Mouse (Mus musculus) thymus, adult 18-20 months (tissue): ENCODE data around the gene Thbd.
A peak's percentile ranks its signal among the peaks of the same experiment; 100 is the strongest.

Experiments used
- DNase-seq, 2 experiments: peaks; one replicate each; pipeline ENCODE4 v3.0.0; 2022; ENCODE audit warnings: mixed read lengths in 2 of 2

The Thbd gene

DNA sequence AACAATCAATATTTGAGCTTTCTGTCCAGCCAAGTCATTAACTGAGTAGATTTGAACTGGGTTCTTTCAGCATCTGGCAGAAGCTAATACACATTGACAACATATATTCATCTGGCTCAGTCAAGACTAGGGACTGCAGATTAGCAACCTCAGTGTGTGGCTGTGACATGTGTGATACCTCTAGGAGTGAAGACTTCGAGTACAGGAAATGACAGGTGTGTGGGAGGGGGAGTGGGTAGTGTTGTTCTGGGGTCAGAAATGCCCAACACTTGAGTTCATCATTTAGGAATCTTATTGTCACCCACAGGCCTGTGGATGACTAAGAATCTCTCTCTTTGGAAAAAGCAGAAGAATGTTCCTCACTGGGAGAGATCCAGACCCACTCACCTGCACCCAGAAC is 13.1 kb upstream of the Thbd start:
- DNase-seq = no peak

GRCm38 (mm10) chr2:148419776-148420175 is 11.8 kb upstream of the Thbd start:
- no peak for DNase-seq

- no peak for DNase-seq
Measured at GRCm38 (mm10) chr2:148419151-148419550, 11.2 kb upstream of the Thbd start.

GRCm38 (mm10) chr2:148409821-148410220 is 1.8 kb upstream of the Thbd start:
- DNase-seq = no peak

DNA sequence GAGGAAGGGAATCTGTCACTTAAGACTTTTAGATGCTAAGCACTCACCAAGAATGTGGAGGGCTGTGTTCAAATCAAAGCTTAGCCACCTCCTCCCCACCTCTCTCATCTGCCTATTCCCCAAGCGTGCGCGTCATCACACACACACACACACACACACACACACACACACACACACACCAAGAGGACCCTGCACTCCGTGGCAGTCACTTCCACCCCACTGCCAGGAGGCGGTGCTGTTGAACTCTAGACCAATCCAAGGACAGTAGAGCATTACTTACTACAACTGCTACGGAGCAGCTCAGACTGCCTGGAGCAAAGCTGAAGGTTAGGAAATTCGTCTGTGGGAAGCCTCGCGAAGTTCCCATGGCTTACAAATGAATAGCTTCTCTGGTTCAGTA is 1.2 kb upstream of the Thbd start:
- DNase-seq = peak; percentile 43 to 60

- no peak for DNase-seq
Measured at GRCm38 (mm10) chr2:148408761-148409120, 753 bp upstream of the Thbd start.

- peak in 1 of 2 experiments; percentile 7 for DNase-seq
Measured at GRCm38 (mm10) chr2:148406971-148407869, 768 bp downstream of the Thbd start.

DNA sequence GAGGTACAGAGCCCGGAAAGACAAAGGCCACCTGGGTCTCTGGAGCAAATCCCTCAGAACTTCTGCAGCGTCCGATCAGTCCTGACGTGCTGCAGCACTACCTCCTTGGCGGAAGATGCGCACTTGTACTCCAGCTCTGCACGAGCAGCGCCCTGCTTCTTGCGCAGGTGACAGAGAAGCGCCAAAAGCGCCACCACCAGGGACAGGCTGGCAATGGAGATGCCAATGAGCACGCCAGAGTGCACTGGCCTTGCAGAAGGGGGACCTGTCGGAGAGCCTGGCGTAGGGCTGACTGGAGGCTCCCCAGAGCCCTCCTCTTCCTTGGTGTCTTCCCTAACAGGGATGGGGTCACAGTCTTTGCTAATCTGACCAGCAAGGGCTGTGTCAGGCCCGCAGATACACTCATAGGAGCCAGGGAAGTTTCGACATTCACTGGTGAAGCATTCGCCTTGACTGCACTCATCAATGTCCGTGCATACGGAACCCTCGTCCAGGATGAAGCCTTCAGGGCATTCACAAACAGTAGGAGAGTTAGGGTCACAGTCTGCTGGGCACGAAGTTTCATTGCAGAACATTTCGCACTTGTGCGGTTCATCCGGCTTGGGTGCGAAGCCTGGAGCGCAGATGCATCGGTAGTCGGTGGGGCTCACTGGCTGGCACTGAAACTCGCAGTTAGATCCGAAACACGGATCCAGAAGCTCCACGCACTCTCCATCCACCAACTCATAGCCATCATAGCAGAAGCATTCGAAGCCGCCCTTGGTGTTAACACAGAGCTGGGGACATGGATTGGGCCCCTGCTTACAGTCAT is 1.6 kb downstream of the Thbd start:
- DNase-seq = peak; percentile 17 to 18

DNA sequence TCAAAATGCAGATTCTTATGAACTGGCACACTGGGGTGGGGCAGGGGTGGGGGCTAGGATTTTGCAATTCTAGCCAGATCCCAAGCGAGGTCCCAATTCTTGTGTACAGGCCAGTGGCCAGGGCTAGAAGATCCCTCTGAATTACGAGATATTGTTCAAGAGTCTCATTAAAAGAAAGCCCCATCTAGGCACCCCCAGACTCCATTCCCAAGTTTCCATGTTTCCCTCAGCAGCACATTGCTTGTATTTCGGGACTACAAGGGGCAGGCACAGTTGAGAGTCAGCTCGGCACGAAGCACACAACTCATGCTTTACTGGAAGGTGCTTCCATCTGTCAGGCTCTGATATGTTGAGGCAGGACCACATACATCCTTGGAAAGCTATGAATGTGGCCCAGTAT is 3.1 kb downstream of the Thbd start:
- no peak for DNase-seq

GRCm38 (mm10) chr2:148402227-148402626 is 5.8 kb downstream of the Thbd start:
- DNase-seq = no peak

GRCm38 (mm10) chr2:148398901-148399685 is 8.9 kb downstream of the Thbd start:
- DNase-seq = no peak

GRCm38 (mm10) chr2:148397784-148398100 is 10.2 kb downstream of the Thbd start:
- DNase-seq = no peak

GRCm38 (mm10) chr2:148397015-148397783 is 10.8 kb downstream of the Thbd start:
- DNase-seq = no peak

GRCm38 (mm10) chr2:148396209-148396608 is 11.8 kb downstream of the Thbd start:
- DNase-seq = no peak

- DNase-seq = peak in 1 of 2 experiments; percentile 5
Measured at GRCm38 (mm10) chr2:148395131-148396051, 12.6 kb downstream of the Thbd start, which contains the start of gene Sstr4. TSS of gene Sstr4 (plus strand) at chr2:148395344.

GRCm38 (mm10) chr2:148393846-148394245 is 14.1 kb downstream of the Thbd start:
- no peak for DNase-seq

DNA sequence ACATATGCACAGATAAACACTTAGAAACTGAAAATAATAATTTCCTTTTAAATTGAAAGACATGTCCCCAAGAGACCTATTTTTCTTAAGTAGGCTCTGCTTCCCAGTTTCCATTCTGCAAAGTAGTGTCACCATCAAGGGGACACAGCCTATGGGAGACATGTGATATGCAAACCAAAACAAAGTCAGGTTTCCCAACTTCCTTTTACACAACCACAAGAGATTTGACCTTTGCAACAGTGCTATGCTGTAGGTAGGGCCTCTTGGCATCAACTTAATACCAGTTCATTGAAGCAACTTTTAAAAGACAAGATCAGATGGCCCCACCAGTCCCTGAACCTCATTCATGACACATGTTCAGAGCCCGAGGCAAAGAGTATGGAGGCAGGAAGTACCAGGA is 14.8 kb downstream of the Thbd start:
- no peak for DNase-seq

DNA sequence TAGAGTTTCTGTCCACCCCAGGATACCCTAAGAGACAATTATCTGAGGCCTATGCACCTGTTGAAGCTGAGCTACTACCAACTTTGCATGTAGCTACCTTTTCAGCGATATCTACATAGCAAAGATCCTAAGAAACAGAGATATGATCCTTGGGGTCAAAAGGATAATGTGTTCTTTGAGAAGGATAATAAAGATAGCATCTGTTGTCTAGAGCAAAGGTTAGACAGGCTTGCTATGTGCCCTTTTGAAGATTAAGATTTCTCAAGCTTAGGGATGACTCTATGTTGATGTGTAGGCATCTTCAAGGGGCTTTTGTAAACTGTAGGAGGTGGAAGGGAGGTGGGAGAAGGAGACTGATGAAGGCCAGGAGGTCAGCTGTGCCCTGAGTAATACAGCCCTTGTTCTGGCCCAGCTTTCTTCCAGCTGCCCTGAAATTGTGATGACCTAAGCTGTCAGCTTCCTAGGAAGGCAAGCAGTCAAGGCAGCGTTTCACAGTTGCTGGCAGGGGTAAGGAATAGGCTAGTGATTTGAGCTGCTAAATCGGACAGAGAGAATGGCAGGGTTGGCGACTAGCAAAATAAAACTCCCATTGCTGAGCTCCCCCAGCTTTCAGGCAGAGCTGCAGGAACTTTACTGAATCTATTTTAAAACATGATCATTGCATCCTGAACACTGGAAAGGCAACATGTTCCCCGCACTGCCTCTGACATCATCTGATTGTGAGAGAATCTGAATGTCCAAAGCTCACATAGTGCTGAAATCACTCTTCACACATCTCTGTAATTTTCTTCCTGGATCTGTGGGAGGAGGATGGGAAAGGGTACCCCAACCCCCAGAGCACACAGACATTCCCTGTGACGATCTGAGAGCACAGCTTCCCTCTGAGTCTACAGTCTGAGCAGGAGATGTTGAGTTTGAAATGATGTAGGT is 20.1 kb downstream of the Thbd start:
- DNase-seq = no peak

DNA sequence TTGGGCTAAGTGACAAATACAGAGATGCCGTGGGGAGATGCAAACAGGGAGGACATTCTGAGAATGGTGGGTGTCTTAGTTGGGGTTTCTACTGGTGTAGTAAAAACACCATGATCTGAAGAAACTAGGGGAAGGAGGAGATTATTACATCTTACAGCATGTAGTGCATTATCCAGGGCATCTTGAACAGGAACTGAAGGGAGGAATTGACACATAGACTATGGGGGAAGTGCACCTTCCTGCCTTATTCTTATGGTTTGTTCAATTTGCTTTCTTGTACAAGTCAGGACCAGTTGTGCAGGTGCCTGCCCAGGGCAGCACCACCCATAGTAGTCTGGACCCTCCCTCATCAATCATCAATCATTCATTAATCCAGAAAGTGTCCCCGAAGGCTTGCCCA is 21.1 kb downstream of the Thbd start:
- DNase-seq = no peak

DNA sequence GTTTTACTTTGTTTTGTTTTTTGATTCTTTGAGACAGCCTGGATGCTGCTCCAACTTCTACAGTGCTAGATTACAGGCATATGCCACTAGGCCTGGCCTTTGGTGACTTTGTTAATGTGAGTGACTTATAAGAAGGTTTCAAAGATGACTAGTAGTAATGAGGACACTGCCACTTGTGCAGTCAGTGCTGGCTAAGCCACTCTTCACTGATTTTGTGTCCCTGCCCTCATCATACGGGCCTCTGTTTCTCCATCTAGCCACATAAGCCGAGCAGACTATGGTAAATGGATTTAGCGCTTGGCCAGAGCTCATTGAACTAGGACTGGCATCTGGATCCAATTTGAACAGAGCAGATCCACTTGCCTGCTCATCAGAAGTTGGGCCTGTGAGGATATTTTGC is 21.5 kb downstream of the Thbd start:
- DNase-seq = no peak
